Mouse (Mus musculus) heart, adult 2 months (tissue): ENCODE measurements around the gene Ttn.

Experiments used
- CTCF ChIP-seq: fragments of 200-600 bp; IDR thresholded peaks from 2 replicates; pipeline ENCODE4 v1.8.1; 2022; ENCODE audit warnings: antibody characterized with exemption, mild to moderate bottlenecking, moderate library complexity
- EP300 ChIP-seq: fragments of 200-500 bp; IDR thresholded peaks from 2 replicates; pipeline ENCODE4 v1.6.1; 2011; ENCODE audit warnings: low read depth, low read length, control low read depth; ENCODE audit not compliant: insufficient read depth

GRCm38 (mm10) chr2:76714984-76715383, 267.4 kb downstream of the Ttn start:
- TF ChIP-seq EP300: 0 out of 2 replicates have a peak, but pooled peaks have one; percentile 13
- peak; percentile 65 for TF ChIP-seq CTCF
